Mouse (Mus musculus) small intestine, adult 2 months (tissue): ENCODE measurements around the gene Gm28308.

Source experiments
- CTCF ChIP-seq: fragments of 200-500 bp; IDR thresholded peaks from 2 replicates; pipeline ENCODE4 v1.5.1; 2012; ENCODE audit warnings: low read depth, mild to moderate bottlenecking, control low read depth, inconsistent platforms, low read length, moderate library complexity, mixed read lengths; ENCODE audit not compliant: insufficient replicate concordance, insufficient read length; ENCODE audit errors: extremely low read depth
- POLR2A ChIP-seq: fragments of 200-500 bp; IDR thresholded peaks from 2 replicates; pipeline ENCODE4 v1.6.1; 2012; ENCODE audit warnings: low read depth, mild to moderate bottlenecking, control low read depth, inconsistent platforms, low read length, moderate library complexity

GRCm38 (mm10) chr6:52185834-52186233 lies 27.3 kb downstream of the Gm28308 start:
- TF ChIP-seq CTCF = no peak
- no peak for TF ChIP-seq POLR2A
